Mouse (Mus musculus) forebrain, embryonic 13.5 days (tissue): Measurements from ENCODE around the gene Kcnn3. TPM values are rescaled to one million over a fixed set of nuclear protein-coding genes. Genes with fewer than 3 reads are reported as not detected.

Experiments used
- ATAC-seq: fragments of 200-750 bp; cut with Nextera tagmentation; 2 replicates; pipeline ENCODE4 v1.8.0; 2017
- H3K27ac ChIP-seq: fragments of 300-500 bp; sonication (generic); 2 replicates; pipeline ENCODE4 v1.5.1; 2015; ENCODE audit warnings: inconsistent platforms, mild to moderate bottlenecking, moderate library complexity
- H3K27me3 ChIP-seq: fragments of 300-500 bp; sonication (generic); 2 replicates; pipeline ENCODE4 v1.6.1; 2015; ENCODE audit warnings: mild to moderate bottlenecking, inconsistent platforms
- H3K36me3 ChIP-seq: fragments of 300-500 bp; sonication (generic); 2 replicates; pipeline ENCODE4 v1.6.1; 2015; ENCODE audit warnings: mild to moderate bottlenecking, inconsistent platforms; ENCODE audit not compliant: poor library complexity, severe bottlenecking
- H3K4me1 ChIP-seq: fragments of 300-500 bp; sonication (generic); 2 replicates; pipeline ENCODE4 v1.6.1; 2015; ENCODE audit warnings: inconsistent platforms
- H3K4me2 ChIP-seq: fragments of 300-500 bp; sonication (generic); 2 replicates; pipeline ENCODE4 v1.6.1; 2015; ENCODE audit warnings: inconsistent platforms, mild to moderate bottlenecking, moderate library complexity
- H3K4me3 ChIP-seq: fragments of 300-500 bp; sonication (generic); 2 replicates; pipeline ENCODE4 v1.5.1; 2015; ENCODE audit warnings: mild to moderate bottlenecking, inconsistent platforms
- H3K9ac ChIP-seq: fragments of 300-500 bp; sonication (generic); 2 replicates; pipeline ENCODE4 v1.6.1; 2015; ENCODE audit warnings: mild to moderate bottlenecking, inconsistent platforms
- H3K9me3 ChIP-seq: fragments of 300-500 bp; sonication (generic); replicated peaks from 2 replicates; pipeline ENCODE4 v1.6.1; 2016; ENCODE audit warnings: inconsistent platforms
- WGBS: fragments of 180-500 bp; shearing (Covaris S2); methylation state at CpG from one replicate; pipeline ENCODE4 v1.1.7; 2015; 5-methylcytosine and 5-hydroxymethylcytosine counted together
- polyA plus RNA-seq: library from polyadenylated mRNA; unstranded; fragments of >200 nt; fragmentation: Nextera tagmentation; extraction: Ambion mirVana; gene quantifications from 2 replicates; pipeline ENCODE4 v1.2.1, GENCODE M21; 2015

Gene Kcnn3
- polyA plus RNA-seq, 1 experiment from 2014 or later, result 4.3 TPM

GRCm38 (mm10) chr3:89657092-89657491, 137.1 kb downstream of the Kcnn3 start:
- H3K27ac ChIP-seq, result no peak overlapping the region
- H3K4me2 ChIP-seq, result no peak overlapping the region
- ATAC-seq, result no peak
- H3K4me1 ChIP-seq, result peaks cover 58% of the 10 kb centered on the region
- no peaks in the 10 kb centered on the region for H3K9me3 ChIP-seq
- no peak overlapping the region for H3K9ac ChIP-seq
- no peaks in the 10 kb centered on the region for H3K27me3 ChIP-seq
- no peaks in the 10 kb centered on the region for H3K36me3 ChIP-seq
- H3K4me3 ChIP-seq, result no peak overlapping the region
- 90% methylated on average over 5 of the region's 5 CpGs for WGBS

- H3K4me1 ChIP-seq, result peaks cover 47% of the 10 kb centered on the region
- H3K36me3 ChIP-seq, result no peaks in the 10 kb centered on the region
- H3K27me3 ChIP-seq, result no peaks in the 10 kb centered on the region
- H3K9ac ChIP-seq, result no peak overlapping the region
- no peak overlapping the region for H3K4me2 ChIP-seq
- H3K4me3 ChIP-seq, result no peak overlapping the region
- H3K9me3 ChIP-seq, result no peaks in the 10 kb centered on the region
- no peak for ATAC-seq
- peak overlapping the region; percentile 89; the same call in 1 of the 2 replicates for H3K27ac ChIP-seq
Observed at GRCm38 (mm10) chr3:89658457-89658856, 138.5 kb downstream of the Kcnn3 start.

GRCm38 (mm10) chr3:89659938-89660620, 140.1 kb downstream of the Kcnn3 start:
- no peaks in the 10 kb centered on the region for H3K9me3 ChIP-seq
- H3K27ac ChIP-seq, result peak overlapping the region; percentile 89
- peaks cover 48% of the 10 kb centered on the region for H3K4me1 ChIP-seq
- H3K4me2 ChIP-seq, result 0 out of 2 replicates have a peak overlapping the region, but pooled peaks have one; percentile 6
- ATAC-seq, result peak; percentile 88
- H3K9ac ChIP-seq, result no peak overlapping the region
- H3K4me3 ChIP-seq, result no peak overlapping the region
- 54% methylated on average over 11 of the region's 11 CpGs for WGBS
- H3K27me3 ChIP-seq, result no peaks in the 10 kb centered on the region
- no peaks in the 10 kb centered on the region for H3K36me3 ChIP-seq

- no peak for ATAC-seq
- Histone ChIP-seq H3K27ac (no peak overlapping the region), H3K9ac (no peak overlapping the region), H3K4me3 (no peak overlapping the region), H3K4me1 (peaks cover 39% of the 10 kb centered on the region), H3K4me2 (no peak overlapping the region), H3K9me3 (no peaks in the 10 kb centered on the region), H3K27me3 (no peaks in the 10 kb centered on the region), H3K36me3 (no peaks in the 10 kb centered on the region)
- WGBS, result 71% methylated on average over 12 of the region's 12 CpGs
Observed at GRCm38 (mm10) chr3:89664808-89665207, 144.8 kb downstream of the Kcnn3 start.

- no peak for ATAC-seq
- Histone ChIP-seq H3K36me3 (no peaks in the 10 kb centered on the region), H3K9me3 (no peaks in the 10 kb centered on the region), H3K4me2 (no peak overlapping the region), H3K27me3 (no peaks in the 10 kb centered on the region), H3K9ac (no peak overlapping the region), H3K27ac (no peak overlapping the region), H3K4me1 (peaks cover 20% of the 10 kb centered on the region), H3K4me3 (no peak overlapping the region)
- 39% methylated on average over 11 of the region's 11 CpGs for WGBS
Observed at GRCm38 (mm10) chr3:89667131-89667530, 147.2 kb downstream of the Kcnn3 start.

GRCm38 (mm10) chr3:89671334-89671733, 151.4 kb downstream of the Kcnn3 start:
- ATAC-seq, result no peak
- Histone ChIP-seq H3K9me3 (no peaks in the 10 kb centered on the region), H3K4me2 (no peak overlapping the region), H3K27ac (no peak overlapping the region), H3K27me3 (no peaks in the 10 kb centered on the region), H3K36me3 (no peaks in the 10 kb centered on the region), H3K4me1 (peaks cover 5% of the 10 kb centered on the region; the same call in 1 of the 2 replicates), H3K9ac (no peak overlapping the region), H3K4me3 (no peak overlapping the region)
- WGBS, result 80% methylated on average over 6 of the region's 6 CpGs

- Histone ChIP-seq H3K36me3 (no peaks in the 10 kb centered on the region), H3K27me3 (no peaks in the 10 kb centered on the region), H3K27ac (no peak overlapping the region), H3K9ac (no peak overlapping the region), H3K4me3 (no peak overlapping the region), H3K9me3 (no peaks in the 10 kb centered on the region), H3K4me1 (peaks cover 7% of the 10 kb centered on the region), H3K4me2 (no peak overlapping the region)
- ATAC-seq, result no peak
- WGBS, result 83% methylated on average over 12 of the region's 12 CpGs
Observed at GRCm38 (mm10) chr3:89672573-89673317, 152.8 kb downstream of the Kcnn3 start.

GRCm38 (mm10) chr3:89677617-89678016, 157.7 kb downstream of the Kcnn3 start:
- Histone ChIP-seq H3K9ac (no peak overlapping the region), H3K27me3 (no peaks in the 10 kb centered on the region), H3K4me3 (no peak overlapping the region), H3K4me1 (peaks cover 14% of the 10 kb centered on the region), H3K9me3 (no peaks in the 10 kb centered on the region), H3K4me2 (no peak overlapping the region), H3K27ac (no peak overlapping the region), H3K36me3 (no peaks in the 10 kb centered on the region)
- peak; percentile 51; the same call in 1 of the 2 replicates for ATAC-seq
- 18% methylated on average over 5 of the region's 5 CpGs for WGBS

GRCm38 (mm10) chr3:89686031-89686430, 166.1 kb downstream of the Kcnn3 start:
- no peak overlapping the region for H3K9ac ChIP-seq
- no peak for ATAC-seq
- peaks cover 19% of the 10 kb centered on the region for H3K4me1 ChIP-seq
- no peak overlapping the region for H3K27ac ChIP-seq
- no peaks in the 10 kb centered on the region for H3K27me3 ChIP-seq
- no peak overlapping the region for H3K4me3 ChIP-seq
- no peaks in the 10 kb centered on the region for H3K9me3 ChIP-seq
- no peak overlapping the region for H3K4me2 ChIP-seq
- WGBS, result 56% methylated on average over 5 of the region's 5 CpGs
- no peaks in the 10 kb centered on the region for H3K36me3 ChIP-seq

GRCm38 (mm10) chr3:89688694-89689581, 169.0 kb downstream of the Kcnn3 start:
- peak overlapping the region; percentile 68 for H3K4me2 ChIP-seq
- H3K27ac ChIP-seq, result peak overlapping the region; percentile 94
- 3% methylated on average over 25 of the region's 25 CpGs for WGBS
- H3K9me3 ChIP-seq, result no peaks in the 10 kb centered on the region
- peak overlapping the region; percentile 82 for H3K9ac ChIP-seq
- no peaks in the 10 kb centered on the region for H3K36me3 ChIP-seq
- no peaks in the 10 kb centered on the region for H3K27me3 ChIP-seq
- peak overlapping the region; percentile 54 for H3K4me3 ChIP-seq
- ATAC-seq, result peak; percentile 96
- peaks cover 15% of the 10 kb centered on the region for H3K4me1 ChIP-seq

GRCm38 (mm10) chr3:89691776-89692175, 171.8 kb downstream of the Kcnn3 start:
- no peak overlapping the region for H3K4me2 ChIP-seq
- WGBS, result 78% methylated on average over 9 of the region's 9 CpGs
- no peak overlapping the region for H3K4me3 ChIP-seq
- no peak for ATAC-seq
- no peak overlapping the region for H3K9ac ChIP-seq
- no peak overlapping the region for H3K27ac ChIP-seq
- H3K4me1 ChIP-seq, result peaks cover 24% of the 10 kb centered on the region
- H3K9me3 ChIP-seq, result no peaks in the 10 kb centered on the region
- no peaks in the 10 kb centered on the region for H3K36me3 ChIP-seq
- H3K27me3 ChIP-seq, result no peaks in the 10 kb centered on the region
